Mouse (Mus musculus) urinary bladder, postnatal 10 days (tissue): ENCODE data around the gene Col28a1.

Experiments used
- DNase-seq: peaks from one replicate; pipeline ENCODE4 v3.0.0; 2022; ENCODE audit warnings: low spot score

The Col28a1 gene

DNA sequence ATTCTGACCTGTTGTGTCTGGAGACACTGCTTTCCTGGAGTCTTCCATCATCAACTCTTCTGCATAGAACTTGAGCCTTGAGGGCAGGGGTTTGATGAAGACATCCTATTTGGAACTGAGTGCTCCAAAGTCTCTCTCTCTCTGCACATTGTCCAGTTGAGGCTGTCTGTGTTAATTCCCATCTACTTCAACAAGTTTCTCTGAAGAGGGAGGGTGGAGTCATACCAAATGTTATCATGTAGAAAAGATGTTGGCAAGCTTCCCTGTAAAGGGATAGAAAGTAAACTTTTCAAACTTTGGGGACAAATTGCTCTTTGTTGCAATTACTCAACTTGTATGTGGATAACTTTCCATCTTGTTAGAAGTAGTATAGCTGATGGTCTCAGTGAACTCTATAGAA lies at the start of gene Col28a1:
Gene Col28a1 (minus strand): TSS at position 101 of the 400 bp plus-strand sequence.
- no peak for DNase-seq

DNA sequence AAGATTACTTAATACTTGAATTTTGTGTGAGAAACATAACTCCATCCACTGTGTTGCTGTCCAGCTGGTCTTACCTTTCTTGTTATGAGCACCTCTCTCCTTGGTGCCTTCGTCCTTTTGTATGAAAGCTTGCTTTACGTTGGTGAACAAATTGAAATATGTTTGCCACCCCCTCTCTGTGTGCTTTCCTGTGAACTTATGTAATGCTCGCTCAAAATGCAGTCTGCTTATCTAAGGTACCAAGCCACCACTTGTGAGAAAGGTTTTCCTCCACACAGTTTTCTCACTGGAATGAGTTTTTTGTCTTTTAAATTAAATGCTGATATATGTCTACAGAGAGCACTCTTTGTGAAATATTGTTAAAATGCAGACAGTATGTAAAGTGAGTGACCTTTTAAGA lies 36.2 kb upstream of the Col28a1 start:
- no peak for DNase-seq

DNA sequence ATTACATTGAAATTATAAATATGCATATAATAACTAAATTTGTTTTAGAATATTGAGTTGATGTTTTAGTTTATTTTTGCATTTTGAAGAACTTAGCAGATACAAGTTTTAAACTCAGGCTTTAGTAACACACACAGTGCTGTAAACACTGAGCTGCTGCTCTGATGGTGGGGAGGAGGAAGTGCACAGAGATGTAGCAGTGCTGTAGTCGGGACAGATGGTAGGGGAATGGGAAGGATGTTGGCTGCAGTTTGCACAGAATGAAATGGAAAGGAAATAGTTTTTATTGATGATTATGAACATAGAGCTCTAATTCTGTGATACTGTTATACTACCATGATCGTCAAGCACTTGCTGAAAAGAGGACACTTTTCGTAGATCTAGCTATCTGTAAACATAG lies 34.6 kb upstream of the Col28a1 start:
- no peak for DNase-seq

DNA sequence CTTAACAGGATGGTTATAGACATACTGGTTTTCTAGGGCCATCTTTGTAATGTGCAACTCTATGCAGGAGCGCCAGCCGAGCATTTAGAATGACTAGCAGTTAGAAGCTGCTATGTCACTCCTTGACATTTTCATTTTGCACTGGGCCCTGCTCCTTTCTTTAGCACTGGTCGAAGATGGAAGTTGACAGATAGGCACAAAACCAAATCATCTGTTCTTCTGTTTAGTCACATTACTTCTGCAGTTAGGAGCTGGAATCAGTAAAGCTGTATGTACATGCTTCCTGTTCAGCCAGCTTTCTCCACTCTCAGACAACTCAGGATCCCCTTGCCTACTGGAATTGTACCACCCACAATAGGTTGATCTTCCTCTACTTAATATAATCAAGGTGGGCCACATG lies 18.2 kb upstream of the Col28a1 start:
- DNase-seq: no peak

DNA sequence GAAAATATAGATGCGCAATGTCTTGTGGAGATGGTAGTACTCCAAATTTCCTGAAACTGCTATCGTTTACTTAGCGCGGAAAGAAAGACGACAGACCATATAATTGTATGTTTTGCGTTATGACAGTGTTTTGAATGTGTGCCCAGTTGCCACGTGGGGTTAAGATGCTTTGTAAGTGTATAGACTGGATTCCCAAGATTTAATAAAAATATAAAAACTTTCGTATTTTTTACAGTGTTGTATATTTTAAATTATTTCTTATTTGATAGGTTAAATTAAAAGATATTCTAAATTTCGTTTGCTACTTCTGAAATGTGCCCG lies 17.4 kb upstream of the Col28a1 start:
- DNase-seq: no peak

DNA sequence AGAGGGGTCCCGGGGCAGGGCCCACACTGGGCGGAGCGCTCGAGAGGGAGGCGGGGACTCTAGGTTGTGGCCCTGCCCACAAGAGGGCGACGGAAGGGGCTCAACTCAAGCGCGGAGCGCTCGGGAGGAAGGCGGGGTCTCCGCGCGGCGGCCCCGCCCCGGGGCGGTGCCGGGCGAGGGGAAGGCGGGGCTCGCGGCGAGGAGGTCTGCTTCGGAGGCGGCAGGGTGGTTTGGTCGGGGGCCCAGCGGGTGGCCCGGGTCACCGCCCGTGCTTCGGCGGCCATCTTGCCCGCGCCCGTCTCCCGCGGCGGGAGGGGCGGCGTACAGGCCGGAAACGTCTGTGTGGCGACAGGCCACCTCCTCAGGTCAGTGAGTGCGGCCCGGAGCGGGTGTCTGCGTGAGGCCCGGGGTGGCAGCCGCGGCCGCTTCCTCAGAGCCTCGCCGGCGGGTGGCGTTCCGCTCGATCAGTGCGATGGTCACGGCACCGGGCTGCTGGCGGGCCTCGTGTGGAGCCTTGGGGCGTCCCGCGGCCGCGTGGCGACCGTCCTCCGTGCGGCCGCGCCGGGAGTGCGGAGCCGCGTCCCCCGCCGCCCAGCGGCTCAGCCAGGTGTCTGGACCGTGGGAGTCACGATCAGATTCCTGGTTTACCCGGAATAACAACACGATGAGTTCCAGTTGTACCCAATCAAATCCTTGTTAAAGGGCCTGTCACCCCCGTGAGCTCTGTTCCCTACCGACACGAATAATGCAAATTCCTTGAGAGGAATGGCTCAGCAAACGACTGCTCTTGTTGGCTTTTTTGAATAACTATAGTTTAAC lies 16.8 kb upstream of the Col28a1 start, which contains the start of gene Mios:
Gene Mios (plus strand): TSS at position 176 of the 819 bp plus-strand sequence.
- DNase-seq: peak; percentile 63

DNA sequence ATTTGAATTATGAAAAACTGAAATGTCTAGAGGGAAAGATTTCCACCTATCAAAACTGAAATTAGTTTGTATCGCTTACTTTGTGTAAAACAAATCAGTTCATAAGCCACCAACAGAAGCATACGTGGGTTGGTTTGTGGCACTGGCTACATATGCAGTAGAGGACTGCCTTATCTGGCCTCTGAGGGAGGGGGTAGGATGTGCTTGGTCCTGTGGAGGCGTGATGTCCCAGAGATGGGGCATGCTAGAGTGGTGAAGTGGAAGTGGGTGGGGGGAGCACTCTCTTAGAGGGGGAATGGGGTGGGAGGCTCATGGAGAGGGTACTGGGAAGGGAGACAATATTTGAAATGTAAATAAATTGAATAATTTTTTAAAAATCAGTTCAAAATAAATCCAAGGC lies 2.5 kb downstream of the Col28a1 start:
- no peak for DNase-seq

DNA sequence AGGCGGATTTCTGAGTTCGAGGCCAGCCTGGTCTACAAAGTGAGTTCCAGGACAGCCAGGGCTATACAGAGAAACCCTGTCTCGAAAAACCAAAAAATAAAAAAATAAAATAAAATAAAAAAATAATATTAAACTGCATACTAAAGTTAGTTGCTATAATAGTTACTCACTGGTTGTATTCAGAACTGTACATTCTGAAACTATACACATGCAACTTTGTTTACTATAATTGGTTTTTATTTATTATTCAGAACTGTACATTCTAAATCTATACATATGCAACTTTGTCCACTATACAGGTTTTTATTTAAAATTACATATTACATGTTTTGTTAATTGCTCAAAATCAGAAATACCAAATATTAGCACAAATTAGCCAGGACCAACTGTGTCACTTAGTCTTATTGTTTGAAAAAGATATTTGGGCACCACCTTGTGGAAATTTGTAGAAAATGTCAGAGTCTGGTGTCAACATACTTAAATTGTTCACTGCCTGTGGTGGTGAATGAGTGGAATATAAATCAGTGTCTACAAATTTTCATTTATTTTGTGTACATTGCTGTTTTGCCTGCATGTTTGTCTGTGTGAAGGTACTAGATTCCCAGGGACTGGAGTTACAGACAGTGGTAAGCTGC lies 3.7 kb downstream of the Col28a1 start:
- DNase-seq: no peak

DNA sequence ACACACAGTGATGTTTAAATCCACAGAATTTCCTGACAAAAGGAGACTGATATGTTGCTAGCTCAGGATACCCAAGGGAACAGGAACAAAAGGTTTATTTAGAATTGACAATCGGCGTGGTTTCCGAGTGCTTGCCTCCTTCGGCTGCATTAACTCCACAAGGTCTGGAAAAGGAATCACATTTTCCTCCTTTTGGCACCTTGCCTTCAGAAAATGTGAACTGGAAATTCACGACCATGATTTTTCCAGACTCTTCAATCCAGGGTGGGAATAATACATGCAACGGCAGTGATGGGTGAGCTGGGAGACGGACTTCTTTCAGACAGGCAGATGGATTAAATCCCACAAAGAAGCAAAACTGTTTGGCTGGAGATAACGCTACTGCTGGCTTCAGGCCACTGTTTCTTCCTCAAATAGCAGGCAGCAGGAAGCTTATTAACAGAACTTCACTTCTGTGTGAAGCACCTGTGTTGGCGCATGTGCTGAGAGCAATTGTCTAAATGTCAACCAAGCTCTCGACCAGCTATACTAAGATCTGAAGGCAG lies 13.9 kb downstream of the Col28a1 start:
- no peak for DNase-seq

DNA sequence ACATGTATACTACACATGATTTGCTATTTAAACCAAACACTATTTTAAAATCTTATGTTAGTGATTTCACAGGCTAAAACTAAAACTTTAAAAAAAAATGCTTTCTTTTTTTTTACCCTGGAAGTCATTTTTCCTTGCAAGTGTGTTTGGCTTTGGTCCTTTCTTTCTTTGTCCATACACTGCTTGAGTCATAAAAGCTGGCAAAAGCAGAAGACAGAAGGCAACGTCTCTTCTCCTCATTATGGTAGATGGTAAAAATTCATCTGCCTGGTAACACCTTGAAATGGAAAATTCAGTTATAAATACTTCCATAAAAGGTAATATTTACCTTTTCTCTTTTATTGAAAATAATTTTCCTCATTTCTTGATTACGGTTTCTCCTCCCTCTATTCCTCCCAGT lies 16.3 kb downstream of the Col28a1 start:
- no peak for DNase-seq

DNA sequence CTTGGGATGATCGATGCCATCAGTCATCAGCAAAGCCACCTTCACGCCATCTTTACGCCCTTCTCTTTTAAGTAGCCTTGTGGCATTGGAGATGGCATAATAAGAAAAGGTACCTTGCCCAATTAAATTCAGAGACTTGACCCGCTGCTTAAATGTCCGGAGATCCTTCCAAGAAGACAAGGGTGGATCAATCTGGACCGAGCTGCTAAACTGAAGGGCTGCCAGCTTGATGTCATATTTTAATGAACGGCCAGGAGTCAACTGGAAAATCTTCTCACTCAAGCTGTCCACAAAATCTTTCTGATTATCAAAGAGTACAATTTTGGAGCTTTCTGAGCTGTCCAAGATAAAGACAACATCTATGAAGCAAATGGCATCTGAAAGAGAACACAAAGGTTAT lies 17.1 kb downstream of the Col28a1 start:
- no peak for DNase-seq

DNA sequence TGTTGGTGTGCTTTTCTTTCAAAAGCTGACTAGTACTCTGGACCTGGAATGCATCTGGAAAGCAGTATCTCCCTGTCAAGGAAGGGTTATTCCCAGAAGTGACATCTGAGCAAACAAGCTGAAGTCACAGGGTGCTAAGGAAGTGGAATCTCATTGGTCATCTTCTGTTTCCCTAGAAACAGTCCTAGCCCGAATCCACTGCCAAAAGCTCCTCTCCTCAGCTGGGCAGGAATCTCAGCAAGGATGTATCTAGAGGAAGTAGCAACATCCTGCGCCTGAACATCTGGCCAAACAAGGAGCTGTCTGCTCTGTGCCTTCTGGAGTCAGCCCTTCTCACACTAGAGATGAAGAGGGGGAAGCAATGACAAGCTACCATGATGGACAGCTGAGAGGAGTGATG lies 18.4 kb downstream of the Col28a1 start:
- DNase-seq: no peak

DNA sequence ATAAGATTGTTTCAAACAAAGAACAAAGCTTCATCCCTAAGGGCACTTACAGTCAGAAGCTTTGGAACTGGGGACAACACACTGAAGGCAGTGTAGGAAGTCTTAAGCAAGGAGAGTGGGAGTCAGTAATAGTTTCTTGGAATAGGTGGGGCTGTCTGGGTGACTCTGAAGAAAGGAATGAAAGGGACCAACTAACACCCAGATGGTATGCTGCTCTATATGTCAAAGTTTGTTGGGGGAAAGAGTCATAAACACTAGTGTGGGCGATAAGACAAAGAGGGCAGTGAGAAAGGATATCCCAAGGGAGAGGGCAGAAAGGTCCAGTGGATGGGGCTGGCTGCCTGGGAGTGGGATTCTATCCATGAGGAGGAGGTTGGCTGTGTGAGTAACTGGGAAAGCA lies 20.3 kb downstream of the Col28a1 start:
- no peak for DNase-seq

DNA sequence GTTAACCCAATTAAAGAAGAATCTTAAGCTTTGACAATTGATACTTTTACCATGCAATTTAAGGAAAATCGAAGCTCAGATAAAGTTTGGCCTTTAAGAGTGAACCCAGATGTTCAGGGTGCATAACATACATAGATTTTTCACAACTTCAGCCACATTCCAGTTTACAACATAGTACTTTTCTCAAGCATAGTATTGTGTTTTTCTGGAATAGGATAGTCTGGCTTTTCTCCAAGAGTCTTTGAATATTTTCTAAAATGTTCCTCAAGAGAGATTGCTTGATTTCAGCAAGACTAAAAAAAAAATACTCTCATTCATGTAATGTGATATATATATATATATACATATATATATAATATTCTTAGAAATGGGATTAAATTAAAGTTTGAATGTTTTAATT lies 27.7 kb downstream of the Col28a1 start:
- DNase-seq: no peak

DNA sequence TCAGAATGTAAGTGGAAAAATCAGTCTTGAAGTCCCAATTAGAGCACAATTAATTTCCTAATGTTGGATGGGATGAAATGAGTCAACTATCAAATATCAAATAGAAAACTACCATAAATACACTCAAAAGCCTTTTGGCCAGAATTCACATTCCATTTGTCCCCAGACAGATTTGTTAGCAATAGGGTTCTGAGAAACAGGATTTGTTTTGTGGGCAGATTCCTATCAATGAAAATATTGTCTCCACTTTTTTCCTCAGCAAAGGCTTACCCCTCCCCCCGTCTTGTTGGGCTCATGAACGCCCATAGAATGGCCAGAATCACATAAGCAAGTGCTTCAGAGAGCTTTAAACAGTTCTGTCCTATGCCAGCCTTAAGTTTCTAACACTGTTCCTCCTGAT lies 32.4 kb downstream of the Col28a1 start:
- DNase-seq: no peak

DNA sequence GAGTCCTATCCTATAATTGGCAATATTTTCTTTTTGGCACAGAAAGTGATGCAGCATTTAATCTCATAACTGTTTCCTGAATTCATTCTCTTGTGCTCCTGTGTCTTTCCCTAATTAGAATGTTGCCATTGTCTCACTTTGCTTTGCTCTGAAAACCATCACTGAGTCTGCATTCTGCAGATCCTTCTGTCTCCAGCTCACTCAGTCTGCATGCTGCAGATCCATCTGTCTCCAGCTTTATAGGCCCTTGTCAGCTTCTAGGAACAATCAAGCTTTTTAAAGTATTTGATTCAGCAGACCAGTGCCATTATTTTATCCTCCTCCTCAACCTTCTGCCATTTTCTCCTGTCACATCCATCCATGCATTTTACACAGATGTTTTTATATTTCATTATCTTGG lies 35.3 kb downstream of the Col28a1 start:
- no peak for DNase-seq

DNA sequence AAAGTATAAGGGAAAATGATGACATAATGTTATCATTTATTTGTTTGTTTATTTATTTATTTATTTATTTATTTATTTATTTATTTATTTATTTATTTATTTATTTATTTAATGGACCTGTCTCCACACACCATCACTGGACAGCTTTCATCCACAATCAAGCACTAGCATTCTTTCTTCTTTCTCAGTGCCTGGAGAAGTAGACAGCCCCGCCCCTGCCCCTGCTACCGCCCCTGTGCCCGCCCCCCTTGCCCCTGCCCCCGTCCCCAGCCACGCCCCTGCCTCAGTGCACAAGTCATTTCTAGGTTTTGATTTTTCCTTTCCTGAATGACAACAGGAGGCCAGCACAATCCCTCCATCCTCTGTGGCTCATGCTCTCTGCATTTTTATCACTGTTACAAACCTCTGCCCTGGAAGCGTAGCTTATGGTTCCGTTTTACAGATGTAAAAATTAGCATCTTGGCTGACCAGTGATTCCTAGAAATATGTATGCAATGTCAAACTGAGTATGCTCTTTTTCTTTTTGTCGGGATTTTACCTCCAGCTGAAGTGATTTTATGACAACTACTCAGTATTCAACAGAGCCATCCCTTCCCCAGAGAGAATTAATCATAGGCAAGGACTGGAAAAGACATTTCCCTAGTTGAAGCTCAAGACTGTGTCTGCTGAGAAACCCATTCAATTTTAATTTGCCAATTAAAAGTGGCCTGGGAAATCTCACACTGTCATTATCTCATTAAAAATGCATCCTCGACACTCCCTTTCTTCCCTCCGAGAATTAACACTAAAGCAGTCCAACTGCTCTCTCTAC lies 39.7 kb downstream of the Col28a1 start:
- no peak for DNase-seq

DNA sequence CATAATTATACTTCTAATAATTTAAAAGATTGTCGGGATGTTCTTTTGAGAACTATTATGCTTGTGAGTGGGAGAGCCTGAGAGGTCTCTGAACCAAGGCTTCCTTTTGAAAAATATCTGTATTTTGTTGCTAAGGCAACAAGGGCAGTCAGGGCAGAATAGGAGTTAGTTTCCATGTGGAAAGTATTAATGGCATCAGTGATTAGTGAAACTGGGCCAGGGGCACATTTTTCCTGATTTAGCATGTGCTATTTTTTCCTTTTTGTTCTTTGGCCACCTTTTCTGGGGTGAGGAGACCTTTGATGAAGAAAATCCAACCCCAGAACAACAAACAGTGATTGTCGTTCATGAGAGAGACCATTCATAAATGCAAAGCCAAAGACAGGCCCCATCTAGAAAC lies 43.5 kb downstream of the Col28a1 start:
- DNase-seq: no peak

DNA sequence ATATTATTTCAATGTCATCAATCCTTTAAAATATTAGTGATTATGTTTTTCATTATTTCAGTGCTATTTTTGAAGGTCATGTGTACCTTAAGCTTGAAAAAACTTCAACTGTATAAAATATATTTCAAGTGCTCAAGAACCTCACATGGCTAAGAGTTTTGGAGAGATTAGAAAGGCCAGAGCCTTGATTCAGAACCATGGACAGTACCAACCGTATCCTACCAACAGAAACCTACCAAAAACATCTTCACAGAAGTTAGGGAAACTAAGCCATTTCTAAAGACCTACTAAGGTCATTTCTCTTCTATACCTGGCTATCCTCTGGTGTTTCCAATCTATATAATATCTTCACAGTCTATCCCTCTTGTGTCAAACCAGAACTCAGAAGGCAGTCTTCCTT lies 50.5 kb downstream of the Col28a1 start:
- no peak for DNase-seq

DNA sequence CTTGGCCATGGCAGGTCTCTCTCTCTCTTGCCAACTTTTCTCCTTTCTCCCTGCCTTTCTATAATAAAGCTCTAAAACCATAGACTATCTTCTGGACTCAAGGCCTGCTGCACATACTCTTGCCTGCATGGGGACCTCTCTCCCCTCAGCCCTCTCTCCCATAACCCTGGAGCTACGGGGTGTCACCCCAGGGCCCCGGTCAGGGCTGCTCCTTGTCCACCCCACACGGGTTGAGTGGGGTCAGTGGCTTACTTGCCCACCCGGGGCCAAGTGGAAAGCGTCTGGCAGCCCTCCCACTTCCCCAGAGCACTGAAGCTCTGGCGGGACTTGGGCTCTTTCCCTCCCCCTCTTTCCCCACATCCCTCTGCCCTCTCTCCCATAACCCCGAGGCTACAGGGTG lies 62.3 kb downstream of the Col28a1 start:
- no peak for DNase-seq

DNA sequence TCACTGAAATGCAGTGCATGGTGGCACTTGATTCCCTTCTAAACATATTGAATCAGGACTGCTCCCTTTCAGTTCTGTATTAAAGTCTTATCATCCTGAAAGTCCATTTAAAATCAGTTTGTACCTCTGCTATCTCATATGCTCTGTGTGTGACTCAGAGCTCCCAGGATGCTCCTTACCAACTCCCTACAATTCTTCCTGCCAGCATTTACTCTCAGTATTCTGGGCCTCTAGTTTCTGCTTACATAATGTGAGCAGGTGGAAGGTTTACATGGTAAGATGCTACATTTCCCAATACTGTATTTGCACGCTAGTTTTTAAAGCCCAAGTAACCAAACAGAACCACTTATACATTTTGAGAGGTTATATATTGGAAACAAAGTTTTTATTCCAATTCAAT lies 64.3 kb downstream of the Col28a1 start:
- no peak for DNase-seq

DNA sequence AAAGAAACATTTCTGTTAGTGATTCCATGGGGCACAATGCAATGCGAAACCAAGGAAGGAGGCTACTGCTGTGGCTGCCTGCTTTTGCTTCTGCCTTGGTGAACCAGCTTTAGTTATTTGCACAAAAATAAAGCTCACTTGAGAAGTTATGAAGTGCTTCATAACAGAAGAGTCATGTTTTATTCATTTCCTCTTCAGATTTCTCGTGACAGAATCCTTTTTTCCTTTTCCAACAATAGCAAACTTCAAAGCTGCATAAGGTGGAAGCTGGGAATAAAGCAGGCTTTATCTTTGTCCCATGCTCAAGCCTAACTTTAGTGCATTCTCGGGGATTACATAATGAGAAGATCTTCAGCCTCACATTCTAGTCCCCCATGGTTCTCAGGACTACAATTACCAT lies 65.9 kb downstream of the Col28a1 start:
- DNase-seq: no peak

DNA sequence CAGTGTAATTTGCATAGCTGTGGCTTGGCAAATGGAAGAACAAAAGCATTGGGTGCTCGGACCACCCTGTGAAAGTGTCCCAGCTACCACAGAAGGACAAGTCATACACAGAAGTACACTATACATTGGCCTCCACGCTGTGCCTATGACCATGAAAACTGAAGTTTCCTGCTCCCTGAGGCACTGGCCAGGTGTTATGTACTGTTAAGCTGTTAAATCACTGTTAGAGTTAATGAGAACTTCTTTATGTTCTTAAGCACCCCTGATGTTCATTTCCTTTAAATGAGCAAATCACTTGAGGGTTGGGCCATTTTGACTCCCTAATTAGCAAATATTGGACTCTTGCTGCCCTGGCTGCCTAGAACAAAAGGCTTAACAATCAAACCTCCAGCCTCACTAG lies 73.3 kb downstream of the Col28a1 start:
- DNase-seq: no peak
